Mouse (Mus musculus): Measurements from ENCODE around the gene Map1b. TPM values are rescaled to one million over a fixed set of nuclear protein-coding genes. Genes with fewer than 3 reads are reported as not detected.

The Map1b gene
- total RNA-seq, 1 experiment from 2014 or later = 0.35 TPM

DNA sequence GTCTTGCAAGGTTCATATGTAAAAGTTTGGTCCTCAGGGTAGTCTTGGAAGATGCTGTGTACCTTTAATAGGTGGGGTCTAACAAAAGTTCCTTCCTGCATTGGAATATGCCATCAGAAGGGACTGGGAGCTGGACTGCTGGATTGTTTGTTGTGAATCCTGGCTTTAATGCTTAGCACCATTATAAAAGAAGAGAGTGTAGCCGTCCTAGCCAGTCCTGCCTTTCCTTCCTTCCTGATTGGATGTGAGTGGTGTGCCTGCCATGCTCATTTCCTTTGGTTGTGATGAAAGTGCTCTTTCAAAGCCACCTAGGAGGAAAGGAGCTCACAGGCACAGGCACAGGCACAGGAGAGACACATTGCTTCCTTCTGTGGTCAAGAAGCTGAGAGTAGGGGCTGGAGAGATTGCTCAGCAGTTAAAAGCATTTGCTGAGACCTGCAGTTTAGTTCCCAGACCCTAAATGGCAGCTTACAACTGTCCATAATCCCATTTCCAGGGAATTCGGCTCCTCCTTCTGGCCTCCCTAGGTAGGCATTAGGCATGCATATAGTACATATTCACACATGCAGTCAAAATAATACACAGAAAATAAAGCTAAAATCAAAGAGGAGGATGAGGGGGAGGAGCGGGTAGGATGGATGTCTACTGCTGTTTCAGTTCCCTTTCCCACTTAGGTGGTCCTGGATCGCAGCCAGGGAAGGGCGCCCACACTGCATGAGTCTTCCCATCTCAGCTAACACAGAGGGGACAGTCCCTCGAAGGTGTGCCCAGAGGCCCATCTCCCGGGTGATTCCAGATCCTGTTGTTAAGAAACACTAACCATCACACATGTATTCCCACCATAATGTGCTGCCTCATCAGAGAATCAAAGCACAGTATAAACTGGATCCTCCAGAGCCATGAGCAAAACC is 128.2 kb downstream of the Map1b start:
- no peak for ATAC-seq (ENCODE audit: extremely low read depth, insufficient number of reproducible peaks, low FRiP score, poor library complexity, severe bottlenecking)

DNA sequence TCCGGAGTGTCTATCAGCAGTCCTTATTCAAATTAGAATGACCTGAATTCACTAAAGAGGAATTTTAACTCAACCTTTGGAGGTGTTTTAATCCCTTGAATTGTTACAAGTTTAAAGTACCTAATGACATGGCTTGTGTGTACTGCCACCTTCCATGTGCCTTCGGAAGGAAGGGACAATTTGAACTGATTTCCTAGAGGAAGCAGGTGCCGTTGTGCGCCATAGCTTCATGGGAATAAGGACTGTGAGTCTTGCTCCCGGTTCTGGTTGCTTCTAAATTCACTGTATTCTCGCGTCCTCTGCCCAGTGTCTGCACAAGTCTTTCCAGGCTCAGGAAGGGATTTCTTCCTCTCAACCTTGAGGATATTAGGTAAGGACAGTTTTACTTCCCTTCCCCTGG is 130.0 kb downstream of the Map1b start:
- ATAC-seq (ENCODE audit: extremely low read depth, insufficient number of reproducible peaks, low FRiP score, poor library complexity, severe bottlenecking) = no peak

DNA sequence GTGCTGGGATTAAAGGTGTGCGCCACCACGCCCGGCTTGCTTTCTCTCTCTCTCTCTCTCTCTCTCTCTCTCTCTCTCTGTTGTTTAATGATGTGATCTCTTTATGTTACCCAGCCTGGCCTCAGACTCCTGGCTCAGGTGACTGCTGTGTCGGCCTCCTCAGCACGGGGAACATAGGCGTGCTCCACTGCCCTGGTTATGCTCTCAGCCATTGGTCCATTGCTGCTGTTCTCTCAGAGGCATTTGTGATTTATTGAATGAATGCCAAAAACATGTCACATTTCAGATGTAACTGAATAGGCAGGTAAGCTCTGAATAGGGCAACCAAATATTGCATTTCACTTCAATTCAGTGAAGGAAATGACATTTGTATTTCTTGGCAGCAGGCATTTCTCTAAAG is 130.4 kb downstream of the Map1b start:
- ATAC-seq (ENCODE audit: extremely low read depth, insufficient number of reproducible peaks, low FRiP score, poor library complexity, severe bottlenecking) = no peak

DNA sequence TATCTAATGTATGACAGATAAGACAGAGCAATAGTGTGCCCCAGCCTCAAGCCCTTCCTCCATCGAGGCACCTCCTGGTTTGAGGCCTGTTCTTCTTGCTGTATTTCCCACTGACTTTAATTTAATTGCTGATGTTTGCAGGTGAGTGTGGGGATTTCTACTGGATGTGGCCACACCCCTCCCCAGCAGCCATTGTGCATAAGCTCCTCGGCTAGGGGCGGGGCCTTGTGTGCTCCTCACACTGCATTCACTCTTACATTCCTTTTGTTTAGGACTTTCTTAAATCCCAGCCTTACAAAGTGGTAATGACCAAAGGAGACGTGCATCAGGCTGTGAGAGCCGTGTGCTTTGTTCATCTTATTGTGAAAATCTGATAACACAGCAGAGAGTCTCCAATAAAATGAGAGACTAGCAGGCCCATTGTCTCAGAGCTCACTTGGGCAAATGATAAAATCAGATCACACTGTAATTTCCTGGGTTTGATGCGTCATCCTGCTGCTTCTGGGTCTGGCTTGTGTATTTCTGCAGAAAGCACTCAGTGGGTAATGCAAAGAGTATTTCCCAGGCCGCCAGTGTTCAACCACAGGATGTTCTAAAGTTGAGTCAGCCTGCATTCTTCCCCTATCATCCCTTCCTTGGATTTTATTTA is 131.7 kb downstream of the Map1b start:
- ATAC-seq (ENCODE audit: extremely low read depth, insufficient number of reproducible peaks, low FRiP score, poor library complexity, severe bottlenecking) = no peak

DNA sequence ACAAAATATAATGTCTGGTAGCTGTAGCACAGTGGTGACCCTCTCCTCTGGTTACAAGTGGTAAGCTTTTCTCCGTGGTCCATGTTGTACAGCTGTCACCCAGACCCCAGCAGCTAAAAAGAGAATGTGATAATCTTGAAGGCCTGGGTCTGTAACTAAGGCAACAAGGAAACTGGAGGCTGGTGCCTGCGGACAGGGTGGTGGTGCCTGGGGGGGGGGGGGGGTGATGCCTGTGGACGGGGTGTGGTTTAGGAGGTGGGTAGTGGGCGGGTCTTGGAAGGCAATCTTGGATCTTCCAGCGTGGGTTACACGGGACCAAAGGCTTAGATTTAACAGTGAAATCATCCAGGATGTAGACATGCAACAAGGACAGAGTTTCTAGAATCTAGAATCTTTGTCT is 134.0 kb downstream of the Map1b start:
- ATAC-seq (ENCODE audit: extremely low read depth, insufficient number of reproducible peaks, low FRiP score, poor library complexity, severe bottlenecking) = no peak

DNA sequence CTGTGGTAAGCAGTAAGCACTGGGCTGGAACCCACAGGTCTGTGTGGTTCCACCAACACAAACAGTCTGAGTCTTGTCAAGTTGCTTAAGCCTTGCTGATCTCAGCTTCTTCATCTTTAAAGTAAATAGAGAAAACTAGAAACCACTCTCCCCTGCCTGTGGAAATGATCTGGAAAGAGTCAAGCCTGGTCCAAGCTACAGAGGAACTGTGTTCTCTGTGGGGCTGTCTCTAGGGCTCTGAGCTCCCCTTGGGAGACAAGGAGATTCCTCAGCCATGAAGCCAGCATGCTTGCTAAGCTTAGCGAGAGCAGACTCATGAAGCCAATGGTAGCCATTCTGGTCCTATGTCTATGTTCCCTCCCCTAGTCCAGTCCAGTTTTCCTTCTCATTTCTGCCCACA is 138.1 kb downstream of the Map1b start:
- ATAC-seq (ENCODE audit: extremely low read depth, insufficient number of reproducible peaks, low FRiP score, poor library complexity, severe bottlenecking) = no peak

DNA sequence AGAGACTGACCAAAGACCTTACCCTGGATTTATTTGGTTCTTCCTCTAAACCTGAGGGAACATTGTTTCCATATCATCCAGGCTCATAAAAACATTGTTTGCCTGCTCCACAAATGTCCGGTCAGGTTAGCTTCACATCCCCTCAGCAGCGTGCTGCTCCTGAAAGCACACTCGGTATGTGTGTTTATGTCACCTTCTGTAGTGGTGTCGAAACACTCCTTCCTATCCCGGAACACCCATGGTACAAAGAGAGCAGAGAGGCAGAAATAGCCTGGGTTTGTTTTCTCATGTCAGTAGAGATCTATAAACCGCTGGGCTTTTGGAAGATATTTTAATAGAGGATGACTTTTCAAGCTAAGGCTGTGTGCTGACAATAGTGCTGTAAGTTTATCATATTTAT is 139.3 kb downstream of the Map1b start:
- ATAC-seq (ENCODE audit: extremely low read depth, insufficient number of reproducible peaks, low FRiP score, poor library complexity, severe bottlenecking) = no peak

DNA sequence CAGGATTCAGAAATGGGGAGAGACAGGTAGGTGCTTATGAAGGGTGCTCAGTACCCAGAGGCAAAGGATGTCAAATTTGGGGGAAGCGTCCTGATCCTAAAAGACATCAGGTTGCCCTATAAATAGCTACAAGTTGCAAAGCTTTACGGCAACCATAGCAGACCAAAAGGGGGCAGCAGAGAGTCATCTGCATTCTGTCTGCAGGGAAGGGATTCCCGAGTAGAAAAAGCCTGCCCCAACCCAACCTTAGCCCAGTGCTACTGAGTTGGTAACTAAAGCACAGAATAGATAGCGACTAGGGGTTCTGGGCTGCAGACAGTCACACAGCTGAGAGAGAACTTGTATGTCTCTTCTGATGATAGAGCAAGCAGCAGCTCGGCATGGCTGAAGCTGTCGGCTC is 140.8 kb downstream of the Map1b start:
- ATAC-seq (ENCODE audit: extremely low read depth, insufficient number of reproducible peaks, low FRiP score, poor library complexity, severe bottlenecking) = peak; percentile 46; the same call in 1 of the 2 replicates

DNA sequence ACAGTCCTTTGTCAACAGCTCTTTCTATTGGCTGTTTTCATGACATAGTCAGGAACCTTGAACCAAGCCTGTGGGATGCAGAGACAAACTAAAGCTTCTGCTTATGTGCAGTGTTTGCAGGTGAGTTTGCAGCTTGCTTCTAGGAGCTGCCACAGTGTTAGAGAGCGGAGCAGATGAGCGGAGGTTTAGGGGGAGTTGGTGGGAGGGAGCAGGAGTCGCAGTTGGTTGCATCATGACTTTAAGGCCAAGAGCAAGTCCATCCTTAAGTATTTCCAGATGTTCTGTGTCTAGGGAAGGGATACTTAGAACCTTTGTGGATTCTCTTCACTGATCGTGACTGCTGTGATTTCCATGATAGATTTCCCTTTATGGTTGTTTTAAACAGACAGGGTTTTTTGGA is 142.1 kb downstream of the Map1b start:
- ATAC-seq (ENCODE audit: extremely low read depth, insufficient number of reproducible peaks, low FRiP score, poor library complexity, severe bottlenecking) = no peak

DNA sequence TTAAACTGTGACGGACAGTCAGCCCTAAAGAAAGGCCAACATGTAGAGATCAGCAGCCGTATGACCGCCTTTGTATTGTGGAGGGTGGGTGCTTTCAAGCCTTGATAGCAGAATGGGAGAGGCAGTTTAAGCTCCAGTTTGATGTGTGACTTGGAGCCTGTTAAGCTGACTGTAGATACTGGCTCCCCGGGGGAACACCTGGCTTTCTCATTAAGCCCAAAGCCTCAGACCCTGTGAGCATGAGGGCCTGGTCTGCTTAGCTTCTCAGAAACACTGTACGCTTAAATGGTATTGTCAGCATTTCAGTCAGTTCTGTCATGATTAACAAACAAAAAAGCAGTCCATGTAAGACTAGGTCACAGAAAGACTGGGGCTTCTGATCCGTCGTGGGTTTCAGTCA is 142.7 kb downstream of the Map1b start:
- no peak for ATAC-seq (ENCODE audit: extremely low read depth, insufficient number of reproducible peaks, low FRiP score, poor library complexity, severe bottlenecking)

Other genes starting within 250 kb of the Map1b start
- 21.9 and 26.0 TPM in 2 replicates for gene Ptcd2, start 171.8 kb downstream of the Map1b start, total RNA-seq (2017)
- 5.2 and 6.5 TPM in 2 replicates for gene Mrps27, start 171.8 kb downstream of the Map1b start, total RNA-seq (2017)

Measured in neutrophil, adult 5-6 weeks (primary cell).